In genomic region chr6:4504603-4505131, GRCm38 (mm10) we compare ENCODE assay signal across 8 mouse cellular contexts. TPM values are rescaled to one million over a fixed set of nuclear protein-coding genes. Genes with fewer than 3 reads are reported as not detected.
A peak's percentile ranks its signal among the peaks of the same experiment; 100 is the strongest.
DNase-seq lines count a peak whose midpoint lies in the region; ATAC-seq and TF ChIP-seq lines count a peak whose summit lies in the region.

Col1a2 (plus strand) TSS chr6:4504814.

- TF ChIP-seq POLR2A in lung, adult 2 months (IDR thresholded peaks at IDR 0.05; ENCODE audit: borderline replicate concordance, extremely low read depth, low read depth, low read length): no peak
- no peak for TF ChIP-seq POLR2A in olfactory bulb, adult 2 months (IDR thresholded peaks at IDR 0.05; ENCODE audit: insufficient read depth, low read depth, low read length)

- H3K9me3 ChIP-seq in heart, embryonic 12.5 days (replicated peaks): no peaks in the 10 kb centered on the region

- peak within 1 kb of the TSS; percentile 43 for H3K27ac ChIP-seq in heart, embryonic 12.5 days (ENCODE audit: poor library complexity, severe bottlenecking)
- no peak within 1 kb of the TSS for H3K27ac ChIP-seq in olfactory bulb, adult 2 months (ENCODE audit: insufficient read depth, low read depth, low read length)

- H3K4me1 ChIP-seq in lung, adult 2 months (ENCODE audit: control insufficient read depth, insufficient read depth, low read length): no peaks in the 10 kb centered on the region
- H3K4me1 ChIP-seq in heart, embryonic 12.5 days (replicated peaks): peaks cover 14% of the 10 kb centered on the region; the same call in 1 of the 2 replicates
- peaks cover 7% of the 10 kb centered on the region for H3K4me1 ChIP-seq in olfactory bulb, adult 2 months (ENCODE audit: control insufficient read depth, insufficient read depth, low read length)

- H3K27me3 ChIP-seq in heart, embryonic 12.5 days (replicated peaks): no peaks in the 10 kb centered on the region

- H3K9ac ChIP-seq in heart, embryonic 12.5 days: peak within 1 kb of the TSS; percentile 68

- peak within 1 kb of the TSS; percentile 82 for H3K4me3 ChIP-seq in lung, adult 2 months (replicated peaks; ENCODE audit: extremely low read depth, low read depth, low read length)
- H3K4me3 ChIP-seq in heart, embryonic 12.5 days: peak within 1 kb of the TSS; percentile 55
- peak within 1 kb of the TSS; percentile 24 for H3K4me3 ChIP-seq in olfactory bulb, adult 2 months (ENCODE audit: insufficient read depth, low read depth, low read length)

- no peak for TF ChIP-seq CTCF in lung, adult 2 months (IDR thresholded peaks at IDR 0.05; ENCODE audit: insufficient read depth, low read length)
- no peak for TF ChIP-seq CTCF in olfactory bulb, adult 2 months (IDR thresholded peaks at IDR 0.05; ENCODE audit: insufficient read depth, low read depth, low read length)

- WGBS in lung, adult 2 months: 25% methylated on average over 3 of the region's 3 CpGs
- 20% methylated on average over 3 of the region's 3 CpGs for WGBS in heart, embryonic 12.5 days
- whole genome bisulfite sequencing in olfactory bulb, adult 2 months: 61% methylated on average over 3 of the region's 3 CpGs

- H3K36me3 ChIP-seq in heart, embryonic 12.5 days: no peaks in the 10 kb centered on the region

- DNase-seq in lung, adult 2 months: no peak
- DNase-seq in lung, adult 18-20 months: no peak
- peak; percentile 44 for DNase-seq in embryo, embryonic 10.5 days (ENCODE audit: low spot score)
- DNase-seq in left cerebral cortex, postnatal 36 days (ENCODE audit: low spot score in 2 of 2): no peak
- no peak for DNase-seq in Muller cell, postnatal 12 days (ENCODE audit: inconsistent ontology term)
- no peak for DNase-seq in cerebellum, postnatal 10 days

- intact Hi-C loops in left cerebral cortex, postnatal 36 days (cut with DNase I): loop anchor here (5.0 kb wide), 1 partner anchor 87 kb away; no protein-coding TSS in a partner anchor

- no peak for ATAC-seq in heart, embryonic 12.5 days (ENCODE audit: insufficient number of reproducible peaks, low FRiP score)

- H3K4me2 ChIP-seq in heart, embryonic 12.5 days: peak within 1 kb of the TSS; percentile 97

RNA-seq across cellular contexts. Expression of gene Col1a2, which starts in this region (rescaled TPM):
- polyA plus RNA-seq in lung, adult 2 months (2012; rRNA removed): 151 and 172 TPM in 2 replicates
- polyA plus RNA-seq in heart, embryonic 12.5 days (2016; fragmentation: Nextera tagmentation; extraction: Ambion mirVana): 230 and 232 TPM in 2 replicates
- 10 to 100 TPM; 21.4 to 26.5 TPM for total RNA-seq in left cerebral cortex, postnatal 36 days (2021)
- not detected in 2 replicates for polyA plus RNA-seq in olfactory bulb, adult 2 months (2012; ENCODE audit: insufficient read depth, insufficient read length, low replicate concordance, missing spikeins)

Comparison
In these comparisons a context has a peak if more than half of its experiments do, and no peak if none do; other contexts are left out.
1. RNA of gene Col1a2 (polyA plus RNA-seq): 230 to 232 TPM in heart, embryonic 12.5 days and 151 to 172 TPM in lung, adult 2 months; not detected in olfactory bulb, adult 2 months; every median in the first group is over 100 times any median in the second.
2. H3K4me3 ChIP-seq: peak in every context shown above with its lines; median percentile 82 in lung, adult 2 months; 55 in heart, embryonic 12.5 days; 24 in olfactory bulb, adult 2 months.